Mouse (Mus musculus): ENCODE measurements around the gene Phlda3. TPM values are rescaled to one million over a fixed set of nuclear protein-coding genes. Genes with fewer than 3 reads are reported as not detected.
A peak's percentile ranks its signal among the peaks of the same experiment; 100 is the strongest.

Phlda3 gene
- total RNA-seq, 2 experiments from 2014 or later: 40.7 to 43.8 TPM

DNA sequence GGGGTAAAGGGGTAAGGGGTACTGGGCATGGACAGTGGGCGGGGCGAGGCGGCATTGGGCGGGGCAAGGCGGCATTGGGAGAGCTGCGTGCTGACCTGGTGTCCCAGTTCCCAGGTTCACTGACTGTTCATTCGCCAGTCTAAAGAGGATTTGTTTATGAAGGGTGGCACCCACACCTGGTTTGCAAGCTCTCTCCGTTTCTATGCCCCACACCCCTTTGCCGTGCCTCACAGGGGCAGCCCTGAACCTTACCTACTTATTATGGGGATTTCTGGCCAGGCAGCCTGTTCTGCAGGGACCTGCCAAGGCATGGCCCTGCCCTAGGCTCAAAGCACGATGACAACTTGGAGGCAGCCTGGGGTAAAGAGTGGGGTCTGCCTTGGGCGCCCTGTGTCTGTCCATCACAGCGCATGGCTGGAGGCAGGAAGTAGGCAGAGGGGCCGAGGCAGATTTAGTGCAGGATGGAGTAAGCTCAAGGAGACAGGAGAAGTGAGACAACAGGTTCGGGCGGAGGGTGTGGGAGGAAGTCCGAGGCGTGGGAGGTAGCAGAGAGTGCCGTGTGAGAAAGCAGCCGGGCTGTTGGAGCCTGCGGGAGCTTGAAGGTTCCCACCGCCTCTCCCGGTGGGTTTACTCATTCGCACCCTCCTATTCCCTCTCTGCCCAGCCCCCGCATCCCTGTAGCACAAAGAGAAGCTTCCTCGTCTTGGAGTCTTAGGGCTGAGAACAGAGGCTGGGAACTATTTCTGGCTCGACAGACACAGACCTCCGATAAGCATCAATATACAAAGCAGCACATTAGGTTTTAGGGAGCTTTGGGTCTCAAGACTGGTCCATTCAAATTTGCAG, 27.7 kb downstream of the Phlda3 start:
- DNase-seq: peak; percentile 57

DNA sequence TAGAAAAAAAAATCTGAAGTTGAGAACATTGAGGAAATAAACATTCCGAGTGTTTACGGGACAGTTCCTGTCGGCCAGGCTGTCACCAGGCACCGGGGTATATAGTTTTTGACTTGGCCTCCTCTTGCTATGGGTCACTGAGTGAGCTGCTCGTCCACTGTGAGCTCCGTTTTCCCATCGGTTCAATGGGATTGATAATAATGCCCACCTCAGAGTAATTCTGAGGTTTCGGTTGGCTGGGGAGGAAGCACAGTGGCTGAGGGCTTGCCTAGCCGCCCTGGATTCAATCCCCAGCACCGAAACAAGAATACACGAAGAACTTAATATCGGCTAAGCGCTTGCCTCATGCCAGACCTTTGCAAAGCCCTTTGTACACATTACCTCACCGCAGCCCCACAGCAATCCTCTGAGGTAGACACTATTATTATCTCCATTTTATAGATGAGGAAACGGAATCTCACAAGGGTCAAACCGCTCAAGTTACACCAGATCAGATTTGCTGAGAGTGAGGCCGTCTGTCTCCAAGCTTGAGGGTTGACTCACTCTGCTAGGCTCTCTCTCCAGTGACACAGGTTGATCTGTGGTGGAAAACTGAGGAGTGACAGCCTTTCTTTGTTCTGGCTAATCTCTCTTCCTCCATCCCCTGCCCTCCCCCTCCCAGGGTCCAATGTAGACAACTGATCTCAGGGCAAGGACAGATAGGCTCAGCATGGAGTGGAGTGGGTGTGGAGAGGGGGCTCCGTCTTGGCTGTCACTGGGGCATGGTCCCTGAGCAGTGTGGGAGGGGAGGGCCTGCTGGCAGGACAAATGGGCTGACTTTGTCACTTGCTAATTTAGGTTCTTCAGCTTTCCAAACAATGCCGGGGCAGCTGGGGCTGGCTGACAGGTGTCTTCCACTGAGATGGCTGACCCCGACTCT, 28.6 kb downstream of the Phlda3 start:
- DNase-seq: peak; percentile 36

DNA sequence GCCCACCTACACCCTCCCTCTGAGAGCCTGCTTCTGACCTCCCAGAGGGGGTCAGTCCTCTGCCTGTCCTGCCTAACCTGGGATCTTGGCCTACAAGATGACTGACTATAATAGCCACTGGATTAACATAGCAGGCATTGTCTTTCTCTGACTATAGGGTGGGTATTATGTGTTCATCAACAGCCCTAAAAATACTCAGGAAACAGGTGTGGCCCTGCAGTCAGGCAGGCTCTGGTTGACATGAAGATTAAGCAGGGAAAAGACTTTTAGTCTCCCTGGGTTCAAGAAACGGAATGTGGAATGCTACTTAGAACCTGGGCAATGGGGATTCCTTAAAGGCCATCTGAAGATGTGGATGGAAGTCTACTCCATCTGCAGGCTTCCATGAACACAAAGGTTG, 32.6 kb downstream of the Phlda3 start:
- DNase-seq: peak; percentile 3

DNA sequence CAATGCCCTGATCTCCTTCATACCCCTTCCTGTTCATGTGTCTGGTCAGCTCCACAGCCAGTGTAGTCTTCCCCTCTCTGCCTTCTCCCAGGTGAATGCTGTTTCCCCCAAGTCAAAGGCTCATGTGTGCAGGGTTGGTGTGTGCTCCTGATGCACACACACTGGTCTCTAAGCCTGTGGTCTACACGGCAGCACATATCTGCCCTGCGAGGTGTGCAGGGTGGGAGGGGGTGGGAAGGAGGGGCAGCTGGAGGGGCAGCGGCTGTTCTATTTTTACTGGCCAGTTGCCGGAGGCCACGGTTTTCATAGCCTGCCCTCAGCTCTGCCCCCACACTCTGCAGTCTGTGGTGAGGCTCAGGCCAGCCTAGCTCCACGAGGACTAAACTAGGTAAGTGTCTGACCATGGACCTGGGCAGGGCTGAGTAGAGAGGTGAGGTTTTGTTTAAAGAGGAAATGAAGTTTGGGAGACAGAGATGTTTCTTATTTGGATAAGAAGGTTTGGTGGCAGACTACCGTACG, 33.2 kb downstream of the Phlda3 start:
- peak; percentile 75 for DNase-seq

DNA sequence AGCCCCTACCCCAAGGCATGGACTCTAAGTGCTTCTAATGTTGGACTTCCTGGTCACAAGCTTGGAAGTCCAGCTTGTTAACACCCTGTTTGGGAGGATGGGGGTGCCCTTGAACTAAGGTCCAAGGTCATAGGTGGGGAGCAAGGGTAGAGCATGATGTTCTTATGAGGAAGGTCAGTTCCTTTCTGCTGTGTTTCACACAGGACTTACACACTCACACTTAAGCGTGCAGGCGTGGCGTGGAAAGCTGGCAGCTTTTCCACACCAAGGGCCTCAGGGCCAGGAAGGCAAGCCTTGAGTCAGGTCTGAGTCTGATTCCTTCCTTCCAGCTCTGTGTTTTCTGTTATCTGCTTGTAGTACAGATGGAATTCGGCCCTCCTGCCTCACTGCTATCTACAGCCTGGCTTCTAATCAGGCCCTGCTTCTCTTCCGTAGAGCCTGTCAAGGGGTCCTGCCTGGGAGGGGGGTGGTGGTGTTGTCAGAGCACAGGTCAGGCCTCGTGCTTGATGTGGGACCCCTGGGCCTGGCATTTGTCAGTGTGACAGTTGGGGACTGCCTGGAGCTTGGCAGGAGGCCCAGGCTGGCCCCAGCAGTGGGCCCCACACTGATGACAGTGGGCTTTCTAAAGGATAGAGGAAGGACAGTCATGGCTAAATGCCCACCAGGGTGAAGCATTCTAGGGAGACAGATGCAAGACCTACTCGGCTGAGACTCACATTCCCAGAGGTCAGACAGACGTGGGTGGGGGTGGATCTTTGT, 34.5 kb downstream of the Phlda3 start:
- DNase-seq: peak; percentile 87

DNA sequence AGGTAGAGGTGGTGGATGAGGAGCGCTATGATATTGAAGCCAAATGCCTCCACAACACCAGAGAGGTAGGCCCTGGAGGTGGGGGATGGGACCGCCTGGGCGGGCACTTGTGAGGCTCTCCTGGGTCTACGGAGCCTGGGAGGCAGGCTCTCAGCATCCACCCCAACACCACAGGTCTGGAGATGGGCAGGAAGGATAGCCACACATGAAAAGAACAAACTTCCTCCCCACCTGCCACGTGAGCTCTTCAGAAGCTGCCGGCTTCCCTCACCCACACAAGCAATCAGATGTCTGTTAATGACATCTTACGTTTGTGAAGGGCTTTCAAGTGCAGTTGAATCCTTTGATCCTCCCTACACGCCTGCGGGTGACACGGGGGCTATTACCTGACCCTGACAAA, 41.6 kb downstream of the Phlda3 start:
- DNase-seq: no peak

DNA sequence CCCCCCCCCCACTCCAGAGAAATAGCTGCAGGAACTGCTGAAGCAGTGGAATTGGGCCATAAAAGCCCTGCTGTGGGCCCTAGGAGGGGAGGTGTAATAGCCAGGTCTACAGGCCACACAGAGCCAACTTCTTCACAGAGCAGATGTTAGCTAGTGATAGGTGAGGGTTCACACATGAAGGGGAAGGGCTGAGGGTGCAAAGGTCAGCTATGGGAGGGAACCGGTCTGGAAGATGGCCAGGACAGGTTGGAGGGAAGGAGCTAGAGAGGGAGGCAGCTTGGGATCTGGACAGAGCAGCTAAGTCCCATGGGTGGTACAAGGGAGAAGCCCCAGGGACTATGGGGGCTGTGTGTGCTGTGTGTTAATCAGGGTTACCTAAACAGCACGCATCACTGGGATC, 44.3 kb downstream of the Phlda3 start:
- DNase-seq: no peak

DNA sequence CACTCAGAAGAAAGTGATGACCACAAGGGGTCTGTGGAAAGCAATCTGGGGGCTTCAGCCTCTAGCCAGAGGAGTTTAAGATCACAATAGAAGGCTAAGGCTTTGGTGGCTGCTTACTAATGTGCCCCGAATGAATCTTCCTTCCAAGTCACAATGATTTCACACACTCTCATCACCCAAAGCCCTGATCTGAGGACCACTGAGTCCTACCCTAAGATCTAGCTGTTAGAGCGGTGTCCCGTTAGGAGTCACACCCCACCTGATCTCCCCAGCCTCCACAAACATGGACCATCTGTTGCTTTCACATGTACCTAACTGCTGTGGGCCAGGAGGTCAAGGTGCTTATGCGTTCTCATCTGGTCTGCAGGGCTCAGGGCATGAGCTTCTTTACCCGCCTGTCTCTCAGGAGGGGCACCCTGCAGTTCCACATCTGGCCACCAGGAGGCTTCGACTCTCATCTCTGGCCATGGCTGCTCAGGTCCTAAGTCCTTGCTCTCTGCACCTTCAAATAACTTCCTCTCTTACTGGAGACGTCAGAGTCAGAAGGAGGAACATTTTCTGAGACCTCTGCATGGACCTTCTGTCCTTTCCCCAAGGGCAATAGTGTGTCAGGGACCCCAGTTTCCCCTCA, 45.2 kb downstream of the Phlda3 start:
- DNase-seq: peak; percentile 94

DNA sequence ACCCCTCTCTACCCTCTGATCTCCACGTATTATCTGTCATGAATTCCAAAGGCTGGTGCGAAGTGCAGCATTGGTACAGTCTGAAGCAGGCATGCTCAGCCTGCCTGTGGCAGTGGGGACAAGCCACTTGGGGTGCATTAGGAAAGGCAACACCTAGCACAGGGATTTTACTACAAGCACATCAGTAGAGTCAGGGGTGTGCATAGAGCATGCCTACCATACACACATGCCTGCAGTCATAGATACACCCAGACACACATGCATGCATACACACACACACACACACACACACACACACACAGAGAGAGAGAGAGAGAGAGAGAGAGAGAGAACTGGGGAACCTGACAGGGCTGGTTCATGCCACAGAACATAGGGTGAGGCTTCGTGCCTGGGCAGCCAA, 46.3 kb downstream of the Phlda3 start:
- DNase-seq: no peak

DNA sequence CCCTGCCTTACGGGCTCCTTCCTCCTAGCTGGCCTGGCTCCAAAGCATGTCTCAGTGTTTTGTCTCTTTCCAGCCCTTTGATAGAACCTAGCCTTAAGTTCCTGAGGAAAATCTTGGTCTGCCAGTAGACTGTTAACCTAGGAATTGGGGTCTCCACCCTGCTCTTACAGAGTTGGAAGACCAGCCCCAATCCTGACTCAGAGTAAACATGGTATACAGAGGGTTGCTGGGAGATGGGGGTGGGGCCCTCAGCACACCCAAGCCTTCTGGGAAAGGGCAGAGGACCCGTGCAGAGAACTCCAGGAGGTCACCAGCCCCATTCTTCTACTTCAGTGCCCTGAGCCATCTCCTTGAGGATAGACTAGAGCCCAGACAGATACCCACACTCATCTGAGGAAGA, 46.7 kb downstream of the Phlda3 start:
- no peak for DNase-seq

DNA sequence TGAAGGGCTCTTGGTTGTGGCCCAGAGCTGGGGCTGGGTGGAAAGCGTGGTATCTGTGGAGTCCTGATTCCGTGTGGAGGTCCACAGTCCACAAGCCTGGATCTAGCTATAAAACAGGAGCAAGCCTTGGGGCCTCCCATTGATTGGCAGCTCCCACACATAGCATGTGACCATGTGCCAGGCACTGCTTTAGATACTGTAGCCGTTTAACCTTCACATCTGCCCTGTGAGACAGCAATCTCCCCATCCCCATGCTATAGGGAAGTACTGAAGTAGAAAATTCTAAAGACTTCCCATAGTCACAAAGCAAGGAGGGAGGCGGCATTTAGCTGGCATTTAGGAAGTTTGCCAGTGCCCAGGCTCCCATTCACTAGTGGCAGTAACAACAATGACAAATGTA, 47.2 kb downstream of the Phlda3 start:
- DNase-seq: no peak

DNA sequence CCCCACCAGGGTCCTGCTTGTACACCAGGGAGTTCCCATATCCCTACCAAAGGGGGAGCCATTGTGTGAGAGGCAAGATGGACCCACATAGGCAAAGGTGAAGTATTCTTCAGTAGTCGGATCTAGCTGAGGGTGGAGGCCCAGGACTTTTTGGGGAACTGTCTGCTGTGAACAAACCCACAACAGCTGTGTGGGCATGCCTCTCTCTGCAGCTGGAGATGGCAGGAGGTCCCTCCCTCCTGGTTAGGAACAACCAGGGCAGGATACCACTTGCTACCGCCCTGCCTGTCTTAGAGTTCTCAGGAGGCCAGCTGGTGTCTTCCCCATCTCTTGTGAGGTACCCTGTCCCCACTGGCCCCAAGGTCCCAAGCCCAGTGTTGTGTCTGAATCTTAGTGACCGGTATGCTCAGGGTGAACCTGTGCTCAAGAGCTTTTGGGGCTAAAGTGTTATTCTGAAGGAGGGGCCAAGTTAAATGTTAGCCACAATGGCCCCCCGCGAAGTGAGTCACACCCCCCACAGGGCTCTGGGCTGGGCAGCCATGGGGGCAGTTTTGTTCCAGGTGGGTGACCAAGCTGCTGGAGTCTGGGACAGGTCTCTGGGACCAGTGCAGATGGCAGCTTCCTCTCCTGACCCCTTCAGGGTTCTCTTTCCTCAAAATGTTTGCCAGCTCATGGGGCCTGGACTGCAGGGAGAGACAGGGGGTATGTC, 47.9 kb downstream of the Phlda3 start:
- DNase-seq: no peak

DNA sequence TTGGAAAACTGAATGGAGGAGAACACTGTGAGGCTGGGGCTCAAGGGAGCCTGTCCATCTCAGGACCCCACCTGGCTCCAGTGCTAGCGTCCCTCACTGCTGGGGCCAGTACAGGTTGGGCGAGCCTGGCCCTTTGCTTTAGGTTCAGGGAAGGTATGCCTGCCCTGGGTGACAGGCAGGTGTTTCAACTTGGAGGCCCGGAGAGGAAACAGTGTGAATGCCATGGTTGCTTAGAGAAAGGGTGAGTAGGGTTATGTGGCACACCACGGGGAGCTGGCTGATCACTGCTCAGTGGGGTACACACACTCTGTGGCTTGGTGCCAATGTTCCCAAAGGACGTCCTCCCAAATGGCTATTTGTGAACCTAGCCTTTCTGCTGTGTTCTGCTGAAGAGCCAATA, 48.6 kb downstream of the Phlda3 start:
- no peak for DNase-seq

DNA sequence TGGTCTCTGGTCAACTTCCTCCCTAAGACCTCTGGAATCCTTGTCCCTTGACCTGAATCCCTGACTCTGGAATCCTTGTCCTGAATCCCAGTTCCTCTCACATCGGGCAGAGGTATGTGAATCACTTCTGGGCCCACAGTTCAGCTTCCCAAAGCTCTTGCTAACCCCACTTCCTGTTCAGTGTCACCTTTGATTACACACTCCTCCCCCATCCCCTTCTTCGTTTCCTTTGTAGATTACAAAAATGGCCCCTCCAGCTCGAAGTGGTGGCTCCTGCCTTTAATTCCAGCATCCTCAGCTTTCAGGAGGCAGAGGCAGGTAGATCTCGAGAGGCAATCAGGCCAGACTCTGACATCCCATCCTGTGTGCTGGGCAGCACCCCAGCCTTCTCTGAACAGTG, 51.7 kb downstream of the Phlda3 start:
- DNase-seq: no peak

DNA sequence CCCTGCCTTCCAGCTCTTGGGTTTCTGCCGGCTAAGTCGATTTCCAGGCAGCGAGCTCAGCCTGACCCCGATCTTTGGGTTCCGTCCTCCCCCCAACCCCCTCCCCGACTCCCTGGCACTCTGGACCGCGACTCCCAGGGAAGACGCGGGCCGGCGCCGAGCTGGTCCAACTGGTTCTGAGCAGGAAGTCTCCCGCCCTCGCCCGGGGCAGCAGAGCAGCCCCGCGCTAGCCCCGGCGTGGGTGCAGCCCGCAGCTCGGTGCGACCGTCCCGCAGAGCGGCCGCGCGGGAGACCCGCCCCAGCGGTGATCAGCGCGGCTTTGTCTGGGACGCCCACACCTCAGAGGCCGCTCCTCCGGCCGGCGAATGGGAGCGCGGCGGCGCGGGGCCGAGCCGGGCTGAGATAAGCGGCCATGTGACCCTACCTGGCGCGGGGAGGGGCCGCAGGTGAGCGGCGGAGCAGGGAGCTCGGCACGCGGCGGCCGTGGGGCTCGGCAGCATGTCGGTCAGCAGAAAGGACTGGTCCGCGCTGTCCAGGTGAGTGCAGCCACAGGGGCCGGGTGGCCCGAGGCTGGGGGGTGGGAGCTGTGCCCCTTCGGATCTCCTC, 52.7 kb downstream of the Phlda3 start, which contains the start of gene Lad1:
Gene Lad1, plus strand, starts transcription at position 118 of the 606 bp plus-strand sequence.
- peak; percentile 26 for DNase-seq

Other genes starting within 250 kb of the Phlda3 start
- gene Nav1, start 158.8 kb upstream of the Phlda3 start, total RNA-seq (2021): 10 to 100 TPM; 53.9 to 54.8 TPM
- 100 to 1,000 TPM; 262 to 267 TPM for gene Csrp1, start 46.1 kb upstream of the Phlda3 start, total RNA-seq (2021)
- 1,000 to 10,000 TPM; 2,021 to 2,289 TPM for gene Tnni1, start 13.3 kb downstream of the Phlda3 start, total RNA-seq (2021)
- 10 to 100 TPM in 1 of 2 experiments, 1 to 10 TPM in 1; 7.3 to 10.3 TPM for gene Lad1, start 52.5 kb downstream of the Phlda3 start, total RNA-seq (2021)
- 1,000 to 10,000 TPM; 6,684 to 7,230 TPM for gene Tnnt2, start 70.2 kb downstream of the Phlda3 start, total RNA-seq (2021)
- gene Pkp1, start 153.1 kb downstream of the Phlda3 start, total RNA-seq (2021): under 1 TPM; 0.10 to 0.11 TPM
- under 1 TPM in 1 of 2 experiments, not detected in 1; 0.14 TPM for gene Igfn1, start 240.2 kb downstream of the Phlda3 start, total RNA-seq (2021)
- 10 to 100 TPM; 30.0 to 33.5 TPM for gene Tmem9, start 242.0 kb downstream of the Phlda3 start, total RNA-seq (2021)

Measured in heart, postnatal 4 days (tissue).